Mouse (Mus musculus) forebrain, embryonic 15.5 days (tissue): Measurements from ENCODE around the gene Gm49416. TPM values are rescaled to one million over a fixed set of nuclear protein-coding genes. Genes with fewer than 3 reads are reported as not detected.

Experiments used
- ATAC-seq: fragments of 200-750 bp; cut with Nextera tagmentation; replicated peaks from 2 replicates; pipeline ENCODE4 v1.8.0; 2017; ENCODE audit warnings: mild to moderate bottlenecking, moderate TSS enrichment, moderate library complexity
- H3K27ac ChIP-seq: fragments of 300-500 bp; sonication (generic); replicated peaks from 2 replicates; pipeline ENCODE4 v1.5.1; 2015; ENCODE audit warnings: mild to moderate bottlenecking, inconsistent platforms
- H3K27me3 ChIP-seq: fragments of 300-500 bp; sonication (generic); 2 replicates; pipeline ENCODE4 v1.6.1; 2015; ENCODE audit warnings: inconsistent platforms
- H3K36me3 ChIP-seq: fragments of 300-500 bp; sonication (generic); 2 replicates; pipeline ENCODE4 v1.6.1; 2015; ENCODE audit warnings: mild to moderate bottlenecking, inconsistent platforms
- H3K4me1 ChIP-seq: fragments of 300-500 bp; sonication (generic); 2 replicates; pipeline ENCODE4 v1.6.1; 2015; ENCODE audit warnings: inconsistent platforms
- H3K4me2 ChIP-seq: fragments of 300-500 bp; sonication (generic); replicated peaks from 2 replicates; pipeline ENCODE4 v1.6.1; 2015; ENCODE audit warnings: mild to moderate bottlenecking, inconsistent platforms
- H3K4me3 ChIP-seq: fragments of 300-500 bp; sonication (generic); 2 replicates; pipeline ENCODE4 v1.5.1; 2015; ENCODE audit warnings: mild to moderate bottlenecking, inconsistent platforms
- H3K9ac ChIP-seq: fragments of 300-500 bp; sonication (generic); replicated peaks from 2 replicates; pipeline ENCODE4 v1.6.1; 2015; ENCODE audit warnings: mild to moderate bottlenecking, inconsistent platforms
- H3K9me3 ChIP-seq: fragments of 300-500 bp; sonication (generic); 2 replicates; pipeline ENCODE4 v1.6.1; 2016; ENCODE audit warnings: inconsistent platforms
- WGBS: fragments of 180-500 bp; shearing (Covaris S2); methylation state at CpG from one replicate; pipeline ENCODE4 v1.1.7; 2015; ENCODE audit warnings: mixed read lengths; 5-methylcytosine and 5-hydroxymethylcytosine counted together
- polyA plus RNA-seq: library from polyadenylated mRNA; unstranded; fragments of >200 nt; fragmentation: Nextera tagmentation; extraction: Ambion mirVana; gene quantifications from 2 replicates; pipeline ENCODE4 v1.2.1, GENCODE M21; 2015

Gene Gm49416
- polyA plus RNA-seq, 1 experiment from 2014 or later = 0.25 TPM

- WGBS = under 1% methylated on average over 64 of the region's 74 CpGs
- H3K4me1 ChIP-seq = peaks cover 16% of the 10 kb centered on the region
- ATAC-seq = peak; percentile 64
- peaks cover 26% of the 10 kb centered on the region for H3K36me3 ChIP-seq
- peak within 1 kb of the TSS; percentile 67 for H3K4me2 ChIP-seq
- peak within 1 kb of the TSS; percentile 59 for H3K9ac ChIP-seq
- peak within 1 kb of the TSS; percentile 50 for H3K4me3 ChIP-seq
- peak within 1 kb of the TSS; percentile 12; the same call in 1 of the 2 replicates for H3K27ac ChIP-seq
- no peaks in the 10 kb centered on the region for H3K27me3 ChIP-seq
- no peaks in the 10 kb centered on the region for H3K9me3 ChIP-seq
Observed at GRCm38 (mm10) chr19:8929224-8930088, 40.7 kb downstream of the Gm49416 start, which contains the start of the genes Rom1 and Eml3. Gene Rom1 (minus strand): TSS chr19:8929356. Gene Eml3 (plus strand): TSS chr19:8929552.

GRCm38 (mm10) chr19:8930117-8930516, 41.4 kb downstream of the Gm49416 start:
- whole genome bisulfite sequencing = 17% methylated on average over 11 of the region's 11 CpGs

GRCm38 (mm10) chr19:8930771-8931170, 42.0 kb downstream of the Gm49416 start:
- H3K4me1 ChIP-seq = peaks cover 16% of the 10 kb centered on the region
- H3K9ac ChIP-seq = no peak overlapping the region
- no peaks in the 10 kb centered on the region for H3K9me3 ChIP-seq
- no peaks in the 10 kb centered on the region for H3K27me3 ChIP-seq
- H3K27ac ChIP-seq = no peak overlapping the region
- H3K36me3 ChIP-seq = peaks cover 21% of the 10 kb centered on the region
- 79% methylated on average over 7 of the region's 7 CpGs for WGBS
- H3K4me2 ChIP-seq = no peak overlapping the region
- H3K4me3 ChIP-seq = no peak overlapping the region
- ATAC-seq = no peak

More at GRCm38 (mm10) chr19:8930117-8930516, 41.4 kb downstream of the Gm49416 start:
- Histone ChIP-seq H3K9me3 (no peaks in the 10 kb centered on the region), H3K27ac (no peak overlapping the region), H3K4me1 (peaks cover 16% of the 10 kb centered on the region), H3K4me3 (peak overlapping the region; percentile 50), H3K36me3 (peaks cover 25% of the 10 kb centered on the region), H3K9ac (peak overlapping the region; percentile 59), H3K4me2 (peak overlapping the region; percentile 67), H3K27me3 (no peaks in the 10 kb centered on the region)
- ATAC-seq = peak; percentile 14; the same call in 1 of the 2 replicates

GRCm38 (mm10) chr19:8936736-8937135, 48.0 kb downstream of the Gm49416 start:
- H3K4me3 ChIP-seq = no peak overlapping the region
- 84% methylated on average over 2 of the region's 2 CpGs for WGBS

GRCm38 (mm10) chr19:8940526-8941133, 51.9 kb downstream of the Gm49416 start:
- 81% methylated on average over 15 of the region's 15 CpGs for WGBS
- Histone ChIP-seq H3K4me2 (peak overlapping the region; percentile 68), H3K4me1 (peaks cover 40% of the 10 kb centered on the region), H3K36me3 (peaks cover 10% of the 10 kb centered on the region), H3K4me3 (peak overlapping the region; percentile 100; the same call in 1 of the 2 replicates), H3K27ac (peak overlapping the region; percentile 95), H3K9me3 (no peaks in the 10 kb centered on the region), H3K9ac (no peak overlapping the region), H3K27me3 (no peaks in the 10 kb centered on the region)
- ATAC-seq = no peak

More at GRCm38 (mm10) chr19:8936736-8937135, 48.0 kb downstream of the Gm49416 start:
- Histone ChIP-seq H3K4me2 (no peak overlapping the region), H3K9me3 (no peaks in the 10 kb centered on the region), H3K27ac (no peak overlapping the region), H3K9ac (no peak overlapping the region), H3K27me3 (no peaks in the 10 kb centered on the region), H3K36me3 (no peaks in the 10 kb centered on the region), H3K4me1 (peaks cover 12% of the 10 kb centered on the region)
- ATAC-seq = no peak

- H3K27ac ChIP-seq = peak overlapping the region; percentile 95
- H3K4me2 ChIP-seq = peak overlapping the region; percentile 68
- ATAC-seq = peak; percentile 18; the same call in 1 of the 2 replicates
- no peaks in the 10 kb centered on the region for H3K27me3 ChIP-seq
- 34% methylated on average over 10 of the region's 10 CpGs for WGBS
- peak overlapping the region; percentile 99 for H3K9ac ChIP-seq
- H3K4me3 ChIP-seq = peak overlapping the region; percentile 100
- H3K36me3 ChIP-seq = peaks cover 15% of the 10 kb centered on the region
- H3K4me1 ChIP-seq = peaks cover 40% of the 10 kb centered on the region
- H3K9me3 ChIP-seq = no peaks in the 10 kb centered on the region
Observed at GRCm38 (mm10) chr19:8941136-8941514, 52.4 kb downstream of the Gm49416 start.

GRCm38 (mm10) chr19:8941515-8942217, 52.9 kb downstream of the Gm49416 start, which contains the start of gene Mta2:
Gene Mta2 (plus strand): TSS chr19:8941875.
- Histone ChIP-seq H3K27ac (peak within 1 kb of the TSS; percentile 95), H3K4me1 (peaks cover 40% of the 10 kb centered on the region), H3K27me3 (no peaks in the 10 kb centered on the region), H3K4me2 (peak within 1 kb of the TSS; percentile 68), H3K4me3 (peak within 1 kb of the TSS; percentile 100), H3K9ac (peak within 1 kb of the TSS; percentile 99), H3K9me3 (no peaks in the 10 kb centered on the region), H3K36me3 (peaks cover 20% of the 10 kb centered on the region)
- under 1% methylated on average over 64 of the region's 64 CpGs for WGBS
- ATAC-seq = peak; percentile 95

GRCm38 (mm10) chr19:8942276-8942964, 53.7 kb downstream of the Gm49416 start:
- H3K27ac ChIP-seq = peak overlapping the region; percentile 95
- no peaks in the 10 kb centered on the region for H3K9me3 ChIP-seq
- no peaks in the 10 kb centered on the region for H3K27me3 ChIP-seq
- peaks cover 40% of the 10 kb centered on the region for H3K4me1 ChIP-seq
- H3K4me2 ChIP-seq = peak overlapping the region; percentile 68
- H3K4me3 ChIP-seq = peak overlapping the region; percentile 100
- ATAC-seq = peak; percentile 59
- WGBS = under 1% methylated on average over 46 of the region's 46 CpGs
- peaks cover 26% of the 10 kb centered on the region for H3K36me3 ChIP-seq
- H3K9ac ChIP-seq = peak overlapping the region; percentile 99

GRCm38 (mm10) chr19:8943047-8943446, 54.3 kb downstream of the Gm49416 start:
- Histone ChIP-seq H3K4me2 (peak overlapping the region; percentile 68), H3K27me3 (no peaks in the 10 kb centered on the region), H3K4me1 (peaks cover 40% of the 10 kb centered on the region), H3K9me3 (no peaks in the 10 kb centered on the region), H3K9ac (peak overlapping the region; percentile 99), H3K36me3 (peaks cover 33% of the 10 kb centered on the region), H3K4me3 (peak overlapping the region; percentile 100), H3K27ac (no peak overlapping the region)
- WGBS = 67% methylated on average over 2 of the region's 2 CpGs
- no peak for ATAC-seq

- H3K9me3 ChIP-seq = no peaks in the 10 kb centered on the region
- H3K36me3 ChIP-seq = peaks cover 43% of the 10 kb centered on the region
- H3K9ac ChIP-seq = peak overlapping the region; percentile 33
- H3K4me3 ChIP-seq = peak overlapping the region; percentile 100
- 42% methylated on average over 5 of the region's 5 CpGs for whole genome bisulfite sequencing
- no peak for ATAC-seq
- H3K27me3 ChIP-seq = no peaks in the 10 kb centered on the region
- H3K4me2 ChIP-seq = peak overlapping the region; percentile 68
- peaks cover 40% of the 10 kb centered on the region for H3K4me1 ChIP-seq
- H3K27ac ChIP-seq = peak overlapping the region; percentile 27; the same call in 1 of the 2 replicates
Observed at GRCm38 (mm10) chr19:8944062-8944461, 55.3 kb downstream of the Gm49416 start.

GRCm38 (mm10) chr19:8944750-8945149, 56.0 kb downstream of the Gm49416 start:
- H3K9ac ChIP-seq = peak overlapping the region; percentile 16; the same call in 1 of the 2 replicates

More at GRCm38 (mm10) chr19:8944750-8945149, 56.0 kb downstream of the Gm49416 start:
- 31% methylated on average over 5 of the region's 5 CpGs for WGBS
- Histone ChIP-seq H3K36me3 (peaks cover 48% of the 10 kb centered on the region), H3K4me1 (peaks cover 40% of the 10 kb centered on the region), H3K9me3 (no peaks in the 10 kb centered on the region), H3K4me3 (peak overlapping the region; percentile 22), H3K4me2 (peak overlapping the region; percentile 68), H3K27me3 (no peaks in the 10 kb centered on the region), H3K27ac (0 out of 2 replicates have a peak overlapping the region, but pooled peaks have one; percentile 23)
- no peak for ATAC-seq
